Mouse (Mus musculus) hindbrain, postnatal 0 days (tissue): ENCODE results near the gene Xrcc6. TPM values are rescaled to one million over a fixed set of nuclear protein-coding genes. Genes with fewer than 3 reads are reported as not detected.

Source experiments
- ATAC-seq: fragments of 200-750 bp; cut with Nextera tagmentation; 2 replicates; pipeline ENCODE4 v1.8.0; 2017; ENCODE audit warnings: mild to moderate bottlenecking, moderate TSS enrichment, moderate library complexity
- DNase-seq: peaks from one replicate; pipeline ENCODE4 v3.0.0-alpha.2; 2015; ENCODE audit warnings: low spot score
- H3K27ac ChIP-seq: fragments of 300-500 bp; sonication (generic); 2 replicates; pipeline ENCODE4 v1.5.1; 2014; ENCODE audit warnings: mild to moderate bottlenecking
- H3K27me3 ChIP-seq: fragments of 300-500 bp; sonication (generic); 2 replicates; pipeline ENCODE4 v1.6.1; 2014; ENCODE audit warnings: low read length, mixed read lengths; ENCODE audit not compliant: insufficient read depth
- H3K36me3 ChIP-seq: fragments of 300-500 bp; sonication (generic); 2 replicates; pipeline ENCODE4 v1.6.1; 2014; ENCODE audit warnings: low read length, mixed read lengths; ENCODE audit not compliant: insufficient read depth
- H3K4me1 ChIP-seq: fragments of 300-500 bp; sonication (generic); 2 replicates; pipeline ENCODE4 v1.6.1; 2014; ENCODE audit warnings: antibody characterized with exemption, low read length, mixed read lengths; ENCODE audit not compliant: insufficient read depth
- H3K4me2 ChIP-seq: fragments of 300-500 bp; sonication (generic); 2 replicates; pipeline ENCODE4 v1.6.1; 2014; ENCODE audit warnings: low read depth, mild to moderate bottlenecking, low read length, moderate library complexity, mixed read lengths
- H3K4me3 ChIP-seq: fragments of 300-500 bp; sonication (generic); 2 replicates; pipeline ENCODE4 v1.5.1; 2014; ENCODE audit warnings: low read length
- H3K9ac ChIP-seq: fragments of 300-500 bp; sonication (generic); replicated peaks from 2 replicates; pipeline ENCODE4 v1.6.1; 2014; ENCODE audit warnings: mild to moderate bottlenecking, low read length, moderate library complexity, mixed read lengths
- H3K9me3 ChIP-seq: fragments of 300-500 bp; sonication (generic); 2 replicates; pipeline ENCODE4 v1.6.1; 2016; ENCODE audit warnings: low read length, mixed read lengths
- CTCF ChIP-seq: IDR thresholded peaks from 2 replicates; pipeline ENCODE4 v1.5.1; 2016; ENCODE audit warnings: antibody characterized with exemption, control low read depth, low read depth
- WGBS: fragments of 180-500 bp; shearing (Covaris S2); extraction: QIAGEN DNeasy Blood & Tissue Kit; methylation state at CpG from one replicate; pipeline ENCODE4 v1.1.7; 2014; 5-methylcytosine and 5-hydroxymethylcytosine counted together
- polyA plus RNA-seq: library from polyadenylated mRNA; unstranded; fragments of >200 nt; fragmentation: Nextera tagmentation; extraction: Ambion mirVana; gene quantifications from 2 replicates; pipeline ENCODE4 v1.2.1, GENCODE M21; 2015
- total RNA-seq: library from RNA; depleted of rRNA; stranded (reverse); fragments of >200 nt; gene quantifications from 2 replicates; pipeline ENCODE4 v1.2.3, GENCODE M21; 2014

Xrcc6 gene
- total and polyA plus RNA-seq, 2 experiments from 2014 or later: 18.5 to 30.9 TPM

- no peak within 1 kb of the TSS for H3K4me3 ChIP-seq
- no peaks in the 10 kb centered on the region for H3K9me3 ChIP-seq
- no peaks in the 10 kb centered on the region for H3K27me3 ChIP-seq
- 97% methylated on average over 23 of the region's 23 CpGs for WGBS
- ATAC-seq (no peak), DNase-seq (no peak)
- TF ChIP-seq CTCF: no peak
- H3K4me1 ChIP-seq: no peaks in the 10 kb centered on the region
- no peak within 1 kb of the TSS for H3K27ac ChIP-seq
- no peaks in the 10 kb centered on the region for H3K36me3 ChIP-seq
- H3K9ac ChIP-seq: no peak within 1 kb of the TSS
- H3K4me2 ChIP-seq: no peak within 1 kb of the TSS
These were observed 7.3 kb upstream of the Xrcc6 start, which contains the start of gene 1700029P11Rik for GRCm38 (mm10) chr15:81980321-81980720. Gene 1700029P11Rik (plus strand): TSS chr15:81980540.

- Histone ChIP-seq H3K27me3 (no peaks in the 10 kb centered on the region), H3K27ac (no peak overlapping the region), H3K4me2 (no peak overlapping the region), H3K4me1 (no peaks in the 10 kb centered on the region), H3K9ac (no peak overlapping the region), H3K36me3 (no peaks in the 10 kb centered on the region), H3K4me3 (no peak overlapping the region), H3K9me3 (no peaks in the 10 kb centered on the region)
- no peak for ATAC-seq
- 61% methylated on average over 1 of the region's 1 CpGs for WGBS
- no peak for DNase-seq
- TF ChIP-seq CTCF: no peak
These were observed 5.5 kb upstream of the Xrcc6 start for GRCm38 (mm10) chr15:81982173-81982572.

GRCm38 (mm10) chr15:81985267-81986161 is 2.1 kb upstream of the Xrcc6 start:
- peak; percentile 44 for DNase-seq
- Histone ChIP-seq H3K9ac (no peak overlapping the region), H3K27ac (peak overlapping the region; percentile 65; the same call in 1 of the 2 replicates), H3K27me3 (no peaks in the 10 kb centered on the region), H3K4me1 (no peaks in the 10 kb centered on the region), H3K4me2 (no peak overlapping the region), H3K4me3 (no peak overlapping the region), H3K36me3 (no peaks in the 10 kb centered on the region), H3K9me3 (no peaks in the 10 kb centered on the region)
- no peak for TF ChIP-seq CTCF
- peak; percentile 71 for ATAC-seq
- WGBS: 45% methylated on average over 2 of the region's 2 CpGs

- H3K27me3 ChIP-seq: no peaks in the 10 kb centered on the region
- DNase-seq (peak; percentile 96), ATAC-seq (peak; percentile 88)
- no peaks in the 10 kb centered on the region for H3K9me3 ChIP-seq
- 36% methylated on average over 11 of the region's 11 CpGs for WGBS
- no peak overlapping the region for H3K4me3 ChIP-seq
- H3K4me2 ChIP-seq: no peak overlapping the region
- H3K36me3 ChIP-seq: peaks cover 14% of the 10 kb centered on the region
- no peaks in the 10 kb centered on the region for H3K4me1 ChIP-seq
- H3K27ac ChIP-seq: no peak overlapping the region
- no peak overlapping the region for H3K9ac ChIP-seq
- peak; percentile 87 for TF ChIP-seq CTCF
These were observed 1.9 kb downstream of the Xrcc6 start for GRCm38 (mm10) chr15:81989371-81990062.

GRCm38 (mm10) chr15:81990549-81990948 is 2.9 kb downstream of the Xrcc6 start:
- no peak overlapping the region for H3K4me3 ChIP-seq
- ATAC-seq: no peak

GRCm38 (mm10) chr15:81993992-81994391 is 6.4 kb downstream of the Xrcc6 start:
- ATAC-seq: no peak
- Histone ChIP-seq H3K27ac (no peak overlapping the region), H3K4me3 (no peak overlapping the region), H3K4me2 (no peak overlapping the region), H3K27me3 (no peaks in the 10 kb centered on the region), H3K36me3 (peaks cover 47% of the 10 kb centered on the region), H3K9me3 (no peaks in the 10 kb centered on the region), H3K9ac (no peak overlapping the region), H3K4me1 (no peaks in the 10 kb centered on the region)
- WGBS: 97% methylated on average over 6 of the region's 6 CpGs
- no peak for TF ChIP-seq CTCF
- DNase-seq: no peak

More at GRCm38 (mm10) chr15:81990549-81990948, 2.9 kb downstream of the Xrcc6 start:
- Histone ChIP-seq H3K4me2 (no peak overlapping the region), H3K9me3 (no peaks in the 10 kb centered on the region), H3K9ac (no peak overlapping the region), H3K27ac (no peak overlapping the region), H3K4me1 (no peaks in the 10 kb centered on the region), H3K36me3 (peaks cover 22% of the 10 kb centered on the region), H3K27me3 (no peaks in the 10 kb centered on the region)
- 52% methylated on average over 7 of the region's 7 CpGs for WGBS
- TF ChIP-seq CTCF: no peak
- DNase-seq: no peak

GRCm38 (mm10) chr15:82004257-82004656 is 16.6 kb downstream of the Xrcc6 start:
- Histone ChIP-seq H3K4me1 (no peaks in the 10 kb centered on the region), H3K4me2 (no peak overlapping the region), H3K9me3 (no peaks in the 10 kb centered on the region), H3K36me3 (peaks cover 13% of the 10 kb centered on the region; the same call in 1 of the 2 replicates), H3K27me3 (no peaks in the 10 kb centered on the region), H3K9ac (no peak overlapping the region), H3K27ac (no peak overlapping the region), H3K4me3 (no peak overlapping the region)
- 89% methylated on average over 8 of the region's 8 CpGs for WGBS
- ATAC-seq (no peak), DNase-seq (no peak)
- TF ChIP-seq CTCF: no peak
